Comparison of ENCODE assay signal across 8 mouse cellular contexts in the genomic region with DNA sequence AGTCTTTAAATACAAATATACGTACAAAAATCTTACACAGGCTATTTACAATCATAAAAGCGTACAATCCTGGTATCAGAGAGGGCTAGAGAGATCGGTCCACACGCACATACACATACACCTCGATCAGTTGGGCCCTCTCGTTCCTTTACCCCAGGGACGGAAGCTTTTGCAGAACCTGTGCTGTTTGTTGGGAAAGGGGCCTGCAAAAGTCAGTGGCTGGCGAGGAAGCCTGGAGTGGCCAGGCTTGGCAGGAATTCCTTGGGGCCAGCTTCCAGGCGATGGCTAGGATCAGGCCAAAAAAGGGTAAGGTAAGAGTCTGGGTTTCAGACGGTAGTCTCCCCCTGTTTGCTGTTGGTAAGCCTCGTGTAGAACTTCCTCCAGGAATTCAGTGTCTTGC. TPM values are rescaled to one million over a fixed set of nuclear protein-coding genes. Genes with fewer than 3 reads are reported as not detected.
DNase-seq lines count a peak whose midpoint lies in the region; ATAC-seq and TF ChIP-seq lines count a peak whose summit lies in the region.

No protein-coding gene starts in this region.

- DNase-seq in heart, postnatal 25 days (ENCODE audit: low spot score) = no peak
- DNase-seq in forebrain, postnatal 0 days = no peak
- no peak for DNase-seq in liver, postnatal 0 days
- DNase-seq in left cerebral cortex, postnatal 10 days (ENCODE audit: extremely low spot score in 1 of 2, low spot score in 2 of 2) = no peak
- no peak for DNase-seq in natural killer cell, adult 2 months (ENCODE audit: low spot score in 2 of 2)
- DNase-seq in layer of hippocampus, postnatal 25 days (ENCODE audit: extremely low spot score in 1 of 2, low spot score in 1 of 2) = no peak

- peak overlapping the region; percentile 80 for H3K4me2 ChIP-seq in heart, embryonic 13.5 days
- H3K4me2 ChIP-seq in forebrain, postnatal 0 days (ENCODE audit: low read depth) = peak overlapping the region; percentile 99
- H3K4me2 ChIP-seq in liver, postnatal 0 days (ENCODE audit: low read depth, low read length) = peak overlapping the region; percentile 81

- no peaks in the 10 kb centered on the region for H3K9me3 ChIP-seq in heart, embryonic 13.5 days
- no peaks in the 10 kb centered on the region for H3K9me3 ChIP-seq in forebrain, postnatal 0 days (ENCODE audit: low read length)
- no peaks in the 10 kb centered on the region for H3K9me3 ChIP-seq in liver, postnatal 0 days (ENCODE audit: low read length)

- peak overlapping the region; percentile 98 for H3K9ac ChIP-seq in heart, embryonic 13.5 days
- peak overlapping the region; percentile 66 for H3K9ac ChIP-seq in forebrain, postnatal 0 days
- no peak overlapping the region for H3K9ac ChIP-seq in liver, postnatal 0 days (replicated peaks)

- TF ChIP-seq POLR2A in cortical plate, adult 2 months (IDR thresholded peaks at IDR 0.05; ENCODE audit: extremely low read depth, insufficient read depth, low read length) = no peak

- no peak for TF ChIP-seq CTCF in cortical plate, adult 2 months (IDR thresholded peaks at IDR 0.05; ENCODE audit: extremely low read depth, insufficient read depth, low read length)
- TF ChIP-seq CTCF in forebrain, postnatal 0 days (IDR thresholded peaks at IDR 0.05; ENCODE audit: low read depth) = no peak
- TF ChIP-seq CTCF in liver, postnatal 0 days (IDR thresholded peaks at IDR 0.05; ENCODE audit: low read depth) = no peak

- no peak for TF ChIP-seq EP300 in liver, postnatal 0 days (IDR thresholded peaks at IDR 0.05; ENCODE audit: low read depth)

- H3K27ac ChIP-seq in heart, embryonic 13.5 days (replicated peaks) = peak overlapping the region; percentile 99
- H3K27ac ChIP-seq in cortical plate, adult 2 months (ENCODE audit: insufficient read depth, low read length) = no peak overlapping the region
- no peak overlapping the region for H3K27ac ChIP-seq in forebrain, postnatal 0 days (ENCODE audit: low read depth, low read length)
- H3K27ac ChIP-seq in liver, postnatal 0 days (ENCODE audit: low read depth) = no peak overlapping the region

- H3K36me3 ChIP-seq in heart, embryonic 13.5 days = peaks cover 17% of the 10 kb centered on the region
- no peaks in the 10 kb centered on the region for H3K36me3 ChIP-seq in forebrain, postnatal 0 days (ENCODE audit: insufficient read depth)
- H3K36me3 ChIP-seq in liver, postnatal 0 days (replicated peaks; ENCODE audit: insufficient read depth, low read length) = no peaks in the 10 kb centered on the region

- H3K4me3 ChIP-seq in heart, embryonic 13.5 days = peak overlapping the region; percentile 95
- H3K4me3 ChIP-seq in cortical plate, adult 2 months (ENCODE audit: insufficient read depth, low read length) = peak overlapping the region; percentile 53
- H3K4me3 ChIP-seq in forebrain, postnatal 0 days (ENCODE audit: low read depth, low read length) = peak overlapping the region; percentile 83
- peak overlapping the region; percentile 65; the same call in 1 of the 2 replicates for H3K4me3 ChIP-seq in liver, postnatal 0 days (ENCODE audit: low read depth, low read length)

- WGBS in heart, embryonic 13.5 days = 31% methylated on average over 11 of the region's 11 CpGs
- WGBS in forebrain, postnatal 0 days = 27% methylated on average over 11 of the region's 11 CpGs
- WGBS in liver, postnatal 0 days (ENCODE audit: insufficient replicate concordance) = 58% methylated on average over 11 of the region's 11 CpGs

- intact Hi-C loops in heart, postnatal 25 days (cut with DNase I) = loop anchor here (10.0 kb wide), 1 partner anchor 261 kb away; no protein-coding TSS in a partner anchor
- intact Hi-C loops in left cerebral cortex, postnatal 10 days (cut with DNase I) = loop anchor here (5.0 kb wide), 2 partner anchors 162 to 493 kb away; no protein-coding TSS in a partner anchor

- ATAC-seq in heart, embryonic 13.5 days (ENCODE audit: extremely low read depth, insufficient number of reproducible peaks, low FRiP score, low TSS enrichment) = no peak
- ATAC-seq in forebrain, postnatal 0 days = no peak
- no peak for ATAC-seq in liver, postnatal 0 days

- no peaks in the 10 kb centered on the region for H3K27me3 ChIP-seq in heart, embryonic 13.5 days (replicated peaks)
- H3K27me3 ChIP-seq in forebrain, postnatal 0 days (ENCODE audit: insufficient read depth, low read length) = no peaks in the 10 kb centered on the region
- peaks cover 36% of the 10 kb centered on the region for H3K27me3 ChIP-seq in liver, postnatal 0 days (ENCODE audit: insufficient read depth, low read length)

- H3K4me1 ChIP-seq in heart, embryonic 13.5 days = peaks cover 37% of the 10 kb centered on the region
- peaks cover 1% of the 10 kb centered on the region; the same call in 1 of the 2 replicates for H3K4me1 ChIP-seq in cortical plate, adult 2 months (ENCODE audit: control insufficient read depth, insufficient read depth, low read length)
- H3K4me1 ChIP-seq in forebrain, postnatal 0 days (ENCODE audit: insufficient read depth) = peaks cover 7% of the 10 kb centered on the region; the same call in 1 of the 2 replicates
- peaks cover 6% of the 10 kb centered on the region; the same call in 1 of the 2 replicates for H3K4me1 ChIP-seq in liver, postnatal 0 days (ENCODE audit: insufficient read depth)

RNA-seq across cellular contexts. Expression of gene Fzd1, which starts 2.5 kb away (rescaled TPM):
- polyA plus RNA-seq in heart, embryonic 13.5 days (2015; fragmentation: Nextera tagmentation; extraction: Ambion mirVana) = 16.0 and 16.2 TPM in 2 replicates
- 10 to 100 TPM; 10.3 to 11.5 TPM for total RNA-seq in heart, postnatal 25 days (2021)
- 8.1 and 8.8 TPM in 2 replicates for polyA plus RNA-seq in cortical plate, adult 2 months (2012; rRNA removed)
- total RNA-seq in forebrain, postnatal 0 days (2014; rRNA removed) = 26.6 and 39.8 TPM in 2 replicates
- polyA plus RNA-seq in forebrain, postnatal 0 days (2015; fragmentation: Nextera tagmentation; extraction: Ambion mirVana) = 6.2 and 8.6 TPM in 2 replicates
- polyA plus RNA-seq in liver, postnatal 0 days (2015; fragmentation: Nextera tagmentation; extraction: Ambion mirVana) = 2.9 and 3.4 TPM in 2 replicates
- total RNA-seq in left cerebral cortex, postnatal 10 days (2021) = 10 to 100 TPM; 12.3 to 17.8 TPM
- total RNA-seq in layer of hippocampus, postnatal 25 days (2021) = 10 to 100 TPM; 11.4 to 13.3 TPM
